Mouse (Mus musculus): ENCODE measurements at regions not wholly inside any gene's neighbourhood (a gene's known extent, or its start where the extent isn't known, plus 50 kb on each side); places are given as distances from the start of the nearest gene placed in this dataset.

GRCm38 (mm10) chr3:19059906-19060870, 568.3 kb downstream of the 1700064H15Rik start:
- no peak for TF ChIP-seq POLR2A (IDR thresholded peaks at IDR 0.05; ENCODE audit: borderline replicate concordance, control insufficient read depth, low read depth, low read length)
- TF ChIP-seq CTCF (IDR thresholded peaks at IDR 0.05; ENCODE audit: control insufficient read depth, insufficient read depth, low read length), result no peak
- Histone ChIP-seq H3K27ac (ENCODE audit: control insufficient read depth, insufficient read depth, low read depth, low read length, poor library complexity) (no peak overlapping the region), H3K4me1 (ENCODE audit: control insufficient read depth, insufficient read depth, low read length) (no peaks in the 10 kb centered on the region), H3K4me3 (replicated peaks; ENCODE audit: control insufficient read depth, low read depth, low read length) (no peak overlapping the region)
- 70% methylated on average over 17 of the region's 17 CpGs for WGBS

DNA sequence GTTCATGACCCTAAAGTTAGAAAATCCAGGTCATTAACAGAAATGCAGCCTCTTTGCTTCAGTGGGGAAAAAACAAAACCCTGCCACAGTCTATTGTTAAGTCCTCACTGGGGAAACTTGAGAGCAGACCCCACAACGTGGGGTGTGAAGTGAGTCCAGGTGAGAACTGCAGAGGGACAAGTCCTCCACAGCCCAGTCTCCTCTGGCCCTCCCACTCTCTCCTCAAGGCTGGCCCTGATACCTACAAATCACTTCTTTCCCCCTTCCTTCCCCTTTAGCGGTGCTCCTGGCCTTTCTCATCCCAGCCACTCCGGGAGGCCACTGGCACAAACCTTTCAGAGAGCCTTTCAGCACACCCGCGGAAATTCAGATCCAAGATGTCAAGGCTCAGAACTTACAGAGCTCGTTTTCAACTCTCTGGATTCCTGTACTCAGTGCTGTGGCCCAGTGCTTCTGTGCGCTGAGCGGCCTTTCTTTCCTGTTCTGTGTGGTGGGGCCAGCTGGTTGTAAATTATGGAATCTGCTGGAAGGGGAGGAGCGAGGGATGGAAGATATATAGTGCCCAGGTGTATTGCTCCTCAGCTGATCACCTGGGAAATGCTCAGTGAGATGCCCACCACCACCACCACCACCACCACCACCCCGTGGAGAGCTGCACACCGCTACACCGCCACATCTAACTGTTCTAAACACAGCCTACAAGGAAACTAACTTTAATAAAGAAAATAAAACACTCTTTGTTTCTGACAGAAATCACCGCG, 566.8 kb downstream of the 1700064H15Rik start:
- no peaks in the 10 kb centered on the region for H3K4me1 ChIP-seq (ENCODE audit: control insufficient read depth, insufficient read depth, low read length)
- WGBS, result 49% methylated on average over 14 of the region's 14 CpGs
- no peak for TF ChIP-seq POLR2A (IDR thresholded peaks at IDR 0.05; ENCODE audit: borderline replicate concordance, control insufficient read depth, low read depth, low read length)
- no peak overlapping the region for H3K4me3 ChIP-seq (replicated peaks; ENCODE audit: control insufficient read depth, low read depth, low read length)
- H3K27ac ChIP-seq (ENCODE audit: control insufficient read depth, insufficient read depth, low read depth, low read length, poor library complexity), result no peak overlapping the region

DNA sequence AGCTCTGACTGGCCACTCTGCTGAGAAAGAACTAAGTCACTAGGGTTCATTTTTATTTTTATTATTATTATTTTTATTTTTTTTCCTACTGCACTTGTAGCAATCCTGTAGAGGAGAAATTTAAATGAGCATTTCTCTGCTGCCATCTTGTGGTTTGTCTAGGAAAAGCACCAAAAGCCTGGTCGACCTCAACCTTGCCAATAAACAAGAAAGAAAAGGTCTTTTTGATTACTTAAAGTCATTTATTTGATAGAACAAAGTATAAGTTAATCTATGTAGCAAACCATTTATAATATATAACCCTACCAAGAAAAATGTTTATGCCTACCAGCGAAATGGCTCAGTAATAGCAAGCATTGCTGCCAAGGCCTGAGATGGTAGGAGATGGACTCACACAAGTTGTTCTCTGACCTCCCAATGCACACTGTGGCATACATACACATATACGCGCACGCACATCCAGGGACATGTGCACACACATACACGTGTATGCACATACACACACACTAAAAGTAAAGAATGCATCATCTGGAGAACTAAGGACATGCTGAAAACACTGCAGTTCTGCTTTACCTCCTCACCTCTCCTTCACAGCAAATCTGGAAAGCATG, 566.1 kb downstream of the 1700064H15Rik start:
- Histone ChIP-seq H3K4me1 (ENCODE audit: control insufficient read depth, insufficient read depth, low read length) (no peaks in the 10 kb centered on the region), H3K27ac (ENCODE audit: control insufficient read depth, insufficient read depth, low read depth, low read length, poor library complexity) (no peak overlapping the region), H3K4me3 (replicated peaks; ENCODE audit: control insufficient read depth, low read depth, low read length) (no peak overlapping the region)
- TF ChIP-seq CTCF (IDR thresholded peaks at IDR 0.05; ENCODE audit: control insufficient read depth, insufficient read depth, low read length), result no peak
- no peak for TF ChIP-seq POLR2A (IDR thresholded peaks at IDR 0.05; ENCODE audit: borderline replicate concordance, control insufficient read depth, low read depth, low read length)
- 41% methylated on average over 6 of the region's 6 CpGs for WGBS

GRCm38 (mm10) chr3:19067141-19067757, 561.2 kb downstream of the 1700064H15Rik start:
- H3K4me1 ChIP-seq (ENCODE audit: control insufficient read depth, insufficient read depth, low read length), result no peaks in the 10 kb centered on the region
- no peak overlapping the region for H3K27ac ChIP-seq (ENCODE audit: control insufficient read depth, insufficient read depth, low read depth, low read length, poor library complexity)
- 77% methylated on average over 3 of the region's 3 CpGs for WGBS
- H3K4me3 ChIP-seq (replicated peaks; ENCODE audit: control insufficient read depth, low read depth, low read length), result no peak overlapping the region
- no peak for TF ChIP-seq CTCF (IDR thresholded peaks at IDR 0.05; ENCODE audit: control insufficient read depth, insufficient read depth, low read length)
- TF ChIP-seq POLR2A (IDR thresholded peaks at IDR 0.05; ENCODE audit: borderline replicate concordance, control insufficient read depth, low read depth, low read length), result no peak

Measured in bone marrow, adult 2 months (tissue).